Mouse (Mus musculus): Measurements from ENCODE around the gene Plekha6.

- TF ChIP-seq CTCF (IDR thresholded peaks at IDR 0.05; ENCODE audit: low read depth, low read length), result no peak
- TF ChIP-seq GATA1 (IDR thresholded peaks at IDR 0.05; ENCODE audit: borderline replicate concordance, low read length), result no peak
- no peak for TF ChIP-seq TAL1 (conservative IDR thresholded peaks at IDR 0.05; ENCODE audit: low read depth, low read length)
- no peak for TF ChIP-seq POLR2AphosphoS5 (IDR thresholded peaks at IDR 0.05; ENCODE audit: insufficient replicate concordance, low read depth, low read length)
These were observed 48.3 kb downstream of the Plekha6 start for GRCm38 (mm10) chr1:133212273-133212672.

Data from G1E (cell line).